Mouse (Mus musculus): ENCODE measurements around the gene Mgll. TPM values are rescaled to one million over a fixed set of nuclear protein-coding genes. Genes with fewer than 3 reads are reported as not detected.
A peak's percentile ranks its signal among the peaks of the same experiment; 100 is the strongest.

Mgll gene
- polyA plus RNA-seq, 1 experiment from 2014 or later = 65.4 TPM

DNA sequence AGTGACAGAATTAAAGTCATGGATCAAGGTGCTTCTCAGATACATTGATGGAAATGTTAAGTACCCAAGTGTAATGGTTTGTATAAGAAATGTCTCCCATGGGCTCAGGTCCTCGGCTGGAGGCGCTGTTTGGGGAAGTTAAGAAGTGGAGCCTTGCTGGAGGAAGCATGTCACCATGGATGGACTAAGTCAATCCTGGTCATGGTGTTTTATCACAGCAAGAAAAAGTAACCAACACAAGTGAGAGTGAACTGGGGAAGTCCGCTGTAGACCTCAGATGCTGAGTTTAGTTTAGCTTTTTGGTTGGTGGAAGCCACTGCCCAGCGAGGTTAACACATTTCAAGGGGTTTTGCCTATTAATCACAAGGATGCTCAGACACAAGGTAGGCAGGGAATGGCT, 105.4 kb downstream of the Mgll start:
- H3K4me2 ChIP-seq (replicated peaks; ENCODE audit: low read depth) = no peak overlapping the region
- H3K9ac ChIP-seq (ENCODE audit: low read depth, low read length) = no peak overlapping the region
- no peak overlapping the region for H3K4me3 ChIP-seq (ENCODE audit: low read depth, low read length)
- H3K27ac ChIP-seq (ENCODE audit: low read depth, low read length) = no peak overlapping the region
- H3K27me3 ChIP-seq (replicated peaks; ENCODE audit: control insufficient read depth, insufficient read depth, low read length) = no peaks in the 10 kb centered on the region
- no peaks in the 10 kb centered on the region for H3K4me1 ChIP-seq (replicated peaks; ENCODE audit: control insufficient read depth, insufficient read depth, low read length)
- no peaks in the 10 kb centered on the region for H3K9me3 ChIP-seq (ENCODE audit: control insufficient read depth)
- 91% methylated on average over 4 of the region's 4 CpGs for WGBS
- peaks cover 4% of the 10 kb centered on the region; the same call in 1 of the 2 replicates for H3K36me3 ChIP-seq (ENCODE audit: control insufficient read depth, insufficient read depth)
- no peak for TF ChIP-seq CTCF (IDR thresholded peaks at IDR 0.05; ENCODE audit: low read depth)
- ATAC-seq = no peak

GRCm38 (mm10) chr6:88830112-88830702, 106.0 kb downstream of the Mgll start:
- Histone ChIP-seq H3K4me1 (replicated peaks; ENCODE audit: control insufficient read depth, insufficient read depth, low read length) (no peaks in the 10 kb centered on the region), H3K36me3 (ENCODE audit: control insufficient read depth, insufficient read depth) (0 out of 2 replicates have a peak, but pooled peaks cover 8% of the 10 kb centered on the region), H3K27me3 (replicated peaks; ENCODE audit: control insufficient read depth, insufficient read depth, low read length) (no peaks in the 10 kb centered on the region), H3K4me2 (replicated peaks; ENCODE audit: low read depth) (no peak overlapping the region), H3K9ac (ENCODE audit: low read depth, low read length) (no peak overlapping the region), H3K9me3 (ENCODE audit: control insufficient read depth) (no peaks in the 10 kb centered on the region), H3K27ac (ENCODE audit: low read depth, low read length) (no peak overlapping the region), H3K4me3 (ENCODE audit: low read depth, low read length) (no peak overlapping the region)
- ATAC-seq = no peak
- WGBS = 91% methylated on average over 6 of the region's 6 CpGs
- no peak for TF ChIP-seq CTCF (IDR thresholded peaks at IDR 0.05; ENCODE audit: low read depth)

DNA sequence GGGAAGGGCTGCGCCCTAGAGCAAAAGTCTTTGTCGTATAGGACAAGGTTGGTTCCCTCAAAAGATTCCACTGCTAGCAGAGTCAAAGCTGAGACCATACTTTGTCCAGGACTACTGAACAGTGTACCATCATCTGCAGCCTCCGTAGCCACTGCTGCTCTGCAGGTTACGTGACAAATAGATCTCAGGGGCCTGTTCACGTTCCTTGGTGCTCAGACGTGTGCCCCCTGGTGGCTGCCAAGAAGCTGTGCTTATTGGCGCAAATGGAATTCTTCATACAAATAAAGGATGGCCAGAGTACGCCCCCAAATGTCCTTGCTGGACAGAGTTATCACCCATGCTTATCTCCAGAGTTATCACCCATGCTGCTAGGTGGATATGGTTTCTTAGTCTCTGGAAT, 107.2 kb downstream of the Mgll start:
- no peak overlapping the region for H3K9ac ChIP-seq (ENCODE audit: low read depth, low read length)
- H3K4me1 ChIP-seq (replicated peaks; ENCODE audit: control insufficient read depth, insufficient read depth, low read length) = no peaks in the 10 kb centered on the region
- peak; percentile 94 for TF ChIP-seq CTCF (IDR thresholded peaks at IDR 0.05; ENCODE audit: low read depth)
- no peak overlapping the region for H3K4me2 ChIP-seq (replicated peaks; ENCODE audit: low read depth)
- H3K9me3 ChIP-seq (ENCODE audit: control insufficient read depth) = no peaks in the 10 kb centered on the region
- H3K27me3 ChIP-seq (replicated peaks; ENCODE audit: control insufficient read depth, insufficient read depth, low read length) = no peaks in the 10 kb centered on the region
- H3K4me3 ChIP-seq (ENCODE audit: low read depth, low read length) = no peak overlapping the region
- no peak overlapping the region for H3K27ac ChIP-seq (ENCODE audit: low read depth, low read length)
- peaks cover 16% of the 10 kb centered on the region; the same call in 1 of the 2 replicates for H3K36me3 ChIP-seq (ENCODE audit: control insufficient read depth, insufficient read depth)
- ATAC-seq = peak; percentile 41; the same call in 1 of the 2 replicates
- WGBS = 23% methylated on average over 8 of the region's 8 CpGs

DNA sequence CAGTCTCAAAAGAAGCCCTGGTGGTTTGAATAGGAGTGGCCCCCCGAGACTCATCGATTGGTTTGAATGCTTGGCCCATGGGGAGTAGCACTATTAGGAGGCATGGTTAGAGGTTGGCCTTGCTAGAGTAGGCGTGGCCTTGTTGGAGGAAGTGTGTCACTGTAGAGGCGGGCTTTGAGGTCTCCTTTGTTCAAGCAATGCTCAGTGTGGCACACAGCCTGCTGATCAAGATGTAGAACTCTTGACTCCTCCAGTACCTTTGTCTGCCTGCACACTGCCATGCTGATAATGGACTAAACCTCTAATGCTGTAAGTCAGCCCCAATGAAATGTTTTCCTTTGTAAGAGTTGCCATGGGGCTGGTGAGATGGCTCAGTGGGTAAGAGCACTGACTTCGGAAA, 108.5 kb downstream of the Mgll start:
- Histone ChIP-seq H3K9me3 (ENCODE audit: control insufficient read depth) (no peaks in the 10 kb centered on the region), H3K27ac (ENCODE audit: low read depth, low read length) (no peak overlapping the region), H3K4me2 (replicated peaks; ENCODE audit: low read depth) (no peak overlapping the region), H3K36me3 (ENCODE audit: control insufficient read depth, insufficient read depth) (peaks cover 24% of the 10 kb centered on the region), H3K4me1 (replicated peaks; ENCODE audit: control insufficient read depth, insufficient read depth, low read length) (no peaks in the 10 kb centered on the region), H3K27me3 (replicated peaks; ENCODE audit: control insufficient read depth, insufficient read depth, low read length) (no peaks in the 10 kb centered on the region), H3K9ac (ENCODE audit: low read depth, low read length) (no peak overlapping the region), H3K4me3 (ENCODE audit: low read depth, low read length) (no peak overlapping the region)
- 79% methylated on average over 5 of the region's 5 CpGs for WGBS
- TF ChIP-seq CTCF (IDR thresholded peaks at IDR 0.05; ENCODE audit: low read depth) = no peak
- no peak for ATAC-seq

DNA sequence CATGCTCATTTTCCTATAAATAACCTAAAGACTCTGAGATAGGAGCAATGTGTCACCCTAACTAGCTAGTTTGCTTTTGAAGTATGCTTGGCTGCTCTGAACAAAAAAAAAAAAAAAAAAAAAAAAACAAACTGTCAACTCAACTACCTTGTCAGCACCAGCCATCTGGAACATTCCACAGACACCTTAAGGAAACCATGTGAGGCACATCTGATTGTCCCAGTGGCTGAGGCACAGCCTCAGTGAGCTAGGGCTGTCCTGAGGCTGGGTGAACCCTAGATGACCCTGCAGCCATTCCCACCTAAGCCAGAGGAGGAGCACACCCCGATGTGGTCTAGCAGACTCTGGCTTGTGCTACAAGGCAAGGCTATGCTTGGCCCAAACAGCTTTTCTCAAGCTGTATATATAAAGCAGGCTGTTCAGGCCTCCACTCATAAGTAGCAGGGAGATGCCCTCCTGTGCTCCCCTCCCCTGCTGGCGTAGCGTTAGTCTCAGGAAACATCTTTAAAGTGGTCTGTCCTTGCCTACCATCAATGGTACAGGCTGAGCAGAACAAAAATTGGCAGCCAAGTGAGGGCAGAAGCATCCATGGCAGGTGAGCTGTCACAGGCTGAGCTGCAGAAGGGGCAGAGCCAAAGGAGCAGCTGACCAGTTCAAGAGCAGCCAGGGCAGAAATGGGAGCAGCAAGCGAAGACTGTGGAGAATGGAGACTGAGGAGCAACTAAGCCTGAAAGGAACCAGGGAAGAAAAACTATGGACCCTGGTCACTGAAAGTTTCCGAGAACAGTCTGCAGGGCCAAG, 109.3 kb downstream of the Mgll start:
- no peak overlapping the region for H3K4me2 ChIP-seq (replicated peaks; ENCODE audit: low read depth)
- H3K4me3 ChIP-seq (ENCODE audit: low read depth, low read length) = no peak overlapping the region
- no peak overlapping the region for H3K27ac ChIP-seq (ENCODE audit: low read depth, low read length)
- WGBS = 73% methylated on average over 5 of the region's 5 CpGs
- no peaks in the 10 kb centered on the region for H3K9me3 ChIP-seq (ENCODE audit: control insufficient read depth)
- ATAC-seq = no peak
- H3K36me3 ChIP-seq (ENCODE audit: control insufficient read depth, insufficient read depth) = peaks cover 33% of the 10 kb centered on the region
- no peak overlapping the region for H3K9ac ChIP-seq (ENCODE audit: low read depth, low read length)
- H3K4me1 ChIP-seq (replicated peaks; ENCODE audit: control insufficient read depth, insufficient read depth, low read length) = no peaks in the 10 kb centered on the region
- no peaks in the 10 kb centered on the region for H3K27me3 ChIP-seq (replicated peaks; ENCODE audit: control insufficient read depth, insufficient read depth, low read length)
- TF ChIP-seq CTCF (IDR thresholded peaks at IDR 0.05; ENCODE audit: low read depth) = no peak

- Histone ChIP-seq H3K4me1 (replicated peaks; ENCODE audit: control insufficient read depth, insufficient read depth, low read length) (no peaks in the 10 kb centered on the region), H3K27me3 (replicated peaks; ENCODE audit: control insufficient read depth, insufficient read depth, low read length) (no peaks in the 10 kb centered on the region), H3K9me3 (ENCODE audit: control insufficient read depth) (no peaks in the 10 kb centered on the region), H3K9ac (ENCODE audit: low read depth, low read length) (no peak overlapping the region), H3K4me3 (ENCODE audit: low read depth, low read length) (no peak overlapping the region), H3K36me3 (ENCODE audit: control insufficient read depth, insufficient read depth) (peaks cover 45% of the 10 kb centered on the region), H3K4me2 (replicated peaks; ENCODE audit: low read depth) (no peak overlapping the region), H3K27ac (ENCODE audit: low read depth, low read length) (no peak overlapping the region)
- TF ChIP-seq CTCF (IDR thresholded peaks at IDR 0.05; ENCODE audit: low read depth) = no peak
- 84% methylated on average over 5 of the region's 5 CpGs for WGBS
- ATAC-seq = no peak
These were observed 110.8 kb downstream of the Mgll start for GRCm38 (mm10) chr6:88835047-88835446.

Measured in intestine, postnatal 0 days (tissue).